Mouse (Mus musculus) retina, postnatal 7 days (tissue): ENCODE data around the gene Acap3.
A peak's percentile ranks its signal among the peaks of the same experiment; 100 is the strongest.

ENCODE experiments used
- DNase-seq: peaks from one replicate; pipeline ENCODE4 v3.0.0-alpha.2; 2012; ENCODE audit warnings: low read depth, low spot score

Acap3 gene

GRCm38 (mm10) chr4:155886330-155886729 is 5.3 kb upstream of the Acap3 start:
- DNase-seq: no peak

DNA sequence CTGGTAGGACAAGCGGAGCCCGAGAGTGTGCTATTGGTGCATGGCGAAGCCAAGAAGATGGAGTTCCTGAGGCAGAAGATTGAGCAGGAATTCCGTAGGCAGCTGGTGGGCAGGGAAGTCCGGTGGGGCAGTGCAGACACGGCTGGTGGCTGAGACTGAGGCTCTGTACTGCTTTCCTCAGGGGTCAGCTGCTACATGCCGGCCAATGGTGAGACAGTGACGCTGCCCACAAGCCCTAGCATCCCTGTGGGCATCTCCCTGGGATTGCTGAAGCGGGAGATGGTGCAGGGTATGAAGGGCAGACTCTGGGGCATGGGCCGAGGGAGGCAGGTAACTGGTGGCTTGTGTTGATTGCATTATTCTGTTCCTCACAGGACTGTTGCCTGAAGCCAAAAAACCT is 3.9 kb upstream of the Acap3 start:
- DNase-seq: no peak

- no peak for DNase-seq
Measured at GRCm38 (mm10) chr4:155888181-155888580, 3.4 kb upstream of the Acap3 start.

DNA sequence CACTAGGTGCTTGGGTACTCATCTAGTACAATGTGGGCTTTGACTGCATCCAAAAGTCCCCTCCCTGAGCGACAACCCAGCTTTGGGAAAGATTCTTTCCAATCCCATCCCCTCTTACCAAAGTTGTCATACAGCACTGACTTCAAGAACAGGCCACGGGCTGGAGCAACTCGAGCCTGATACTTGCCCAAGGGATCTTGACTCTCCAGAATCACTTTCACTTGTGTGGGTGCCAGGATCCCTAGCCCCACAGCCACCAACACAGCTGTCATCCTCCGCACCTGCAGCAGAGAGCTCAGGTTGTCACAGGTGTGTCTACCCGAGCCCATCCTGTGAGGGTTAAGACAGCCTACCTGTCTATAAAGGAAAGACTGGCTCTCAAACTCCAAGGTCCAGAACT is 2.3 kb upstream of the Acap3 start:
- no peak for DNase-seq

- no peak for DNase-seq
Measured at GRCm38 (mm10) chr4:155891011-155891471, 581 bp upstream of the Acap3 start.

- peak; percentile 75 for DNase-seq
Measured at GRCm38 (mm10) chr4:155892017-155892416, 395 bp downstream of the Acap3 start.

- no peak for DNase-seq
Measured at GRCm38 (mm10) chr4:155892438-155893211, 1.0 kb downstream of the Acap3 start.

- DNase-seq: no peak
Measured at GRCm38 (mm10) chr4:155893212-155893690, 1.6 kb downstream of the Acap3 start.

GRCm38 (mm10) chr4:155894311-155894881 is 2.8 kb downstream of the Acap3 start:
- no peak for DNase-seq

- peak; percentile 65 for DNase-seq
Measured at GRCm38 (mm10) chr4:155895216-155895615, 3.6 kb downstream of the Acap3 start.

GRCm38 (mm10) chr4:155895826-155896225 is 4.2 kb downstream of the Acap3 start:
- DNase-seq: no peak

GRCm38 (mm10) chr4:155896461-155896860 is 4.8 kb downstream of the Acap3 start:
- no peak for DNase-seq

DNA sequence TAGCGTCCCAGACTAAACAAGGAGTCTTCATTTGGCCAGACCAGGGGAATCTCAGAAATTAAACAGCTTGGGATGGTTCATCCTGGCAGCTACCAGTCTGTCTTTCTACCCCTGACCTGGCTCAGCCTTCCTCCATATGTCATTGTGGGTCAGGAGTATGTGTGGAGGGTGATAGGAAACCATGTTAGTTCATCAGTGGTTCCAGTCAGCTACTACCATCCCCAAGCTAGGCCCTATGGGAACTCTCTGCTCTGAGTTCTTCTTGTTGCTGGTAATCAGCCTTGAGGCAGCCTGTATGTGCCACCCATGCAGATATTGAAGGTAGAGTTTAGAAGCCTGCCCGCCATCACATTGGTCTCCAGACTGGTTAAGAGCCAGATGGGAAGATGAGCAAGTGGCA is 6.7 kb downstream of the Acap3 start:
- DNase-seq: no peak

- no peak for DNase-seq
Measured at GRCm38 (mm10) chr4:155899355-155899754, 7.7 kb downstream of the Acap3 start.

DNA sequence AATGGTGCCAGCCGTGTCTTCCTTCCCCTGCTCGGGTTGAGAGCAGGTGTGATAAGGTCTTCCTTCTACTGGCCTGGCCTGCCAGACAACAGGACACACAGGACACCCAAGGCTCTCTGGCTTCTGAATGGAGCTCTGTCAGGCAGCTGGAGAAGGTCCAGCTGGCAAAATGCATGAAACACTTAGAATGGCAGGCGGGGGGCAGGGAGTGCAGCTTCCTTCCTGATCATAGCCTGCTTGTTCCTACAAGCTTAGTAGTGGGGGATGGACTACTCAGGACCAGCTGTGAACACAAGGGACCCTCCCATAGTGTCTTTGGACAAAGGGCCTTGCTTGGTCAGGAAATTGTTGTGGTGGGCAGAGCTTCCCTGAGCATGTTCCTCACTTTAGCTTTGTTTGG is 9.6 kb downstream of the Acap3 start:
- no peak for DNase-seq

GRCm38 (mm10) chr4:155903246-155903645 is 11.6 kb downstream of the Acap3 start:
- DNase-seq: no peak

DNA sequence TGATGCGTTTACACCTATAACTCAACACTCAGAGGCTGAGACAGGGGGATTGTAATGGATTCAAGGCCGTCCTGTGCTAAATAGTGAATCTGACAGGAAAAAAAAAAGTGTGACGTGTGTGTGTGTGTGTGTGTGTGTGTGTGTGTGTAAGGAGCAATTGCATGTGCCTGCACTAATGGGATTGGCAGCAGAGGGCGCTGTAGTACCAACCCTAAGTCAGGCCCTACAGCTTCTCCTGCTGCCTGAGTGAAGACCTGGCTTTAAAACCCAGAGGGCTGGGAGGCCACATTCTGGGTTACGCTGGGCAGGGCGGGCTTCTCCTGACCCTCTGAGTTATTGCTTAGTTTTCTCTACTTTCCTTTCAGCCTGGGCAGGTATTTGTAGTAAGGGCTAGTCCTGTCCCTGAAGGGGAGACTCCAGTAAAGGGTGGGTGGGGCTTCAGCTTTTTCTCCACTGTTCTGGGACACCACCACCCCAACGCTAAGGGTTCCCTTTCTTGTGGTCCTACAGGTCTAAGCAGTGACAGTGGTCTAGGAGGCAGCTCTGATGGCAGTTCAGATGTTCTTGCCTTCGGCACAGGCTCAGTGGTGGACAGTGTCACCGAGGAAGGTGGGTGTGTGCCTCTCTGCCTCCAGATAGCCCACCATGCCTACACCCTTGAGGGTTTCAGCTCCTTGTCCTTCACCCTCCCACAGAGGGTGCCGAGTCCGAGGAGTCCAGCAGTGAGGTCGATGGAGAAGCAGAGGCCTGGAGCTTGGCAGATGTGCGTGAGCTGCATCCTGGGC is 12.9 kb downstream of the Acap3 start:
- DNase-seq: no peak

GRCm38 (mm10) chr4:155905634-155906033 is 14.0 kb downstream of the Acap3 start:
- no peak for DNase-seq

GRCm38 (mm10) chr4:155906125-155906524 is 14.5 kb downstream of the Acap3 start:
- DNase-seq: no peak

GRCm38 (mm10) chr4:155907003-155907402 is 15.4 kb downstream of the Acap3 start:
- no peak for DNase-seq

GRCm38 (mm10) chr4:155908281-155908680 is 16.7 kb downstream of the Acap3 start:
- no peak for DNase-seq

- DNase-seq: no peak
Measured at GRCm38 (mm10) chr4:155908751-155909150, 17.1 kb downstream of the Acap3 start.
